Mouse (Mus musculus): Measurements from ENCODE around the gene Cyp4v3.

Cyp4v3 gene

DNA sequence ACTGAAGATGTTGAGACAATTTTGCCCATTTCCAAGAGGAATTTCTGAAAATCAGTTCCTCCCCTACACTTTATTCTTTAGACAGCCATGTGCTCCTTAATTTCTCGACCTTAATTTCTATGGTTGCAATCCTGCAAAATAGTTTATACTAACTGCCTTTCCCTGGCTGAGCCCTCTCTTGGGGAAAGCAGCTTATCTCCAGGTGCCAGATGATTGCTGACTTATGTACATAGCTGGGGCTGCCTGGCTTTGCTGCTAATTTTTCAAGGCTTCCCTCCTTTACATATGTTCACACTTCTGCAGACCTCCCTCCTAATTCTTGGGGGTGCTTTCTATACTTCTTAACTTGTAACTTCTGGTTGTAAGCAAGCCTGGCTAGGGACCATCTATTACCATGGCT, 12.1 kb downstream of the Cyp4v3 start:
- DNase-seq (ENCODE audit: low spot score in 2 of 2), result no peak

DNA sequence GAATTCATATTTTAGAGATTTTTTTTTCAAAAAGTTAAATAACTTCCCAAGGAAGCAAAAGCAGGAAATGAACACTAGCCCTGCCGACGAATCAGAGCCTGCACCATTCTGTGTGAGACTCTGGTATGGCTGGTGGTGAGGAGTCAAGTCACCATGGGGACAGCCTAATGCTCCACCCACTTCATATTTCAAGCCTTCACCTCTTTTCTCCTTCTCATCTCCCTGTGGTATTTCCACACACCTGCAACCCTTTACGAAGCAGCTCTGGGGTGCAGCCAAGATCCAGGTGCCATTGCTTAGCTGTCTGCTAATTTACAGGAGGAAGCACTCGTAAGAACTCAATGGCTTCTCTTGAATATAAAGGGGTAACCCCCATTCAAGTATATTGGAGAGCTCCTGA, 22.0 kb downstream of the Cyp4v3 start:
- no peak for DNase-seq (ENCODE audit: low spot score in 2 of 2)

DNA sequence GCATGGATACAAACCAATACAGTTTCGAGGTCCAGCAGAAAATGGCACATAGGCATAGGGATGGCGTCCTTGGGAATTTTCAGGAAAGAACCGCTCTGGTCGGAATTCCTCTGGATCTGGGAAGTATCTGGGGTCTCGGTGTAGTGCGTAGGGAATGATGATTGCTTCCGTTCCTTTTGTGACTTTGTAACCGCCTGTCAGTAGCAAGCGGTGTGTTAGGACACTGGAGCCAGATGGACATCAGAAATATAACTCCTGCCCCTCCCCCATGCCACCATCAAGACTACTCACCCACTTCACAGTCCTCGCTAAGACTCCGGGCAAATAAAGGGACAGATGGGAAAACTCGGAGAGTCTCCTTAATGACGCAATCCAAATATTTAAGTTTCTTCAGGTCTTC, 24.6 kb downstream of the Cyp4v3 start, which contains the start of gene Gm45753:
TSS of gene Gm45753 (minus strand) at position 101 of the 400 bp plus-strand sequence.
- no peak for DNase-seq (ENCODE audit: low spot score in 2 of 2)

DNA sequence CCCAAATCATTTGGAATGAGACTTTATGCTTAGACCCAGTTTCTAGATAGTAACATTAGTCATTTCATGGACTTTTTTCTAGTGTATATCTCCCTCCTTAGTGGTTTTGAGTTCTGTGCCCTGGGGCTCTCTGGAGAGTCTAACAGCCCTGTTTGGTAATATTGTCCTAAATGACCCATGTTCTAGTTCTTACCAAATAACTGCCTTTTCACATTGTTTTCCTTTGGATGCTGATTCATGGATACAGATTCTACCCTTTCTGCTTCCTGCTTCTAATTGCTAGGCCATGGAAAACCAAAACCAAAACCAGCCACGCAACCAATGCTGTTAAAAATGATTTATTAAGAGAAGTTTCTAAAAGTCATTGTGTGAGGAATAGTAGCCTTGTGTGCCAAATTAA, 27.5 kb downstream of the Cyp4v3 start:
- DNase-seq (ENCODE audit: low spot score in 2 of 2), result no peak

DNA sequence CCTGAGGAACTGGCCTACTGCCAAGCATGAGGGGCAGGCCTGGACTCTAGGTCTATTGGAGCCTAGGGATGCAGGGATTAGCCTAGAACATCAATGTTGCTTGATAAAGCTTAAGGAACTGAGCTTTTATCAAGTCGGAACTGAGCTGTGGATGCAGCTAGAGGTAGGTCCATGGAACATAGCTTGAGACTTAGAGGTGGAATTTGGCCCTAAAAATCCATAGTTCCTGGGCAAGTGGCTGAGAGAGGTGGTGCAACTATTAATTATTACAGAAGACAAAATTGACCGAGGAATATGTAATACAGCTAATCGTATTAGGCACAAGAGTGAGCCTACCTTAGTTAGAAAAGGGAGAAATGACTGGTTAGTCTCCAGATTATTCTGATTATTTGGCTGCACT, 28.7 kb downstream of the Cyp4v3 start:
- DNase-seq (ENCODE audit: low spot score in 2 of 2), result no peak

DNA sequence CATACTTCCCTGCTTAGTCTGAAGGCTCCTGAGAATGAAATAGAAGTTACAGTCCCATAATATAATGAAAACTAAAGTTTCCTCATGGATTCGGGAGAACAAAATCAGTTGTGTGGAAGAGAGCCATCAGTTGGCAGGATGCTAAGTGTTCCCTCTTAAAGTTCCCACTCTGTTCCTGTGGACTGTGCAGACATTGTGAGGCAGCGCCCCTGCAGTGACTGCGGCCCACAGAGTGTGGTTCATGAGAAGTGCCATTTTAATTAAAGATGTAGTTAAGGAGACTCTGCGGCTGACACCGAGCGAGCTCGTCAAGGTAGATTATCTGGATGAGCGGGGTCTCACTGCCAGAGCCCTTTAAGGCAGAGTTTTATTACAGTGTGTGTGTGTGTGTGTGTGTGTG, 30.6 kb downstream of the Cyp4v3 start:
- no peak for DNase-seq (ENCODE audit: low spot score in 2 of 2)

DNA sequence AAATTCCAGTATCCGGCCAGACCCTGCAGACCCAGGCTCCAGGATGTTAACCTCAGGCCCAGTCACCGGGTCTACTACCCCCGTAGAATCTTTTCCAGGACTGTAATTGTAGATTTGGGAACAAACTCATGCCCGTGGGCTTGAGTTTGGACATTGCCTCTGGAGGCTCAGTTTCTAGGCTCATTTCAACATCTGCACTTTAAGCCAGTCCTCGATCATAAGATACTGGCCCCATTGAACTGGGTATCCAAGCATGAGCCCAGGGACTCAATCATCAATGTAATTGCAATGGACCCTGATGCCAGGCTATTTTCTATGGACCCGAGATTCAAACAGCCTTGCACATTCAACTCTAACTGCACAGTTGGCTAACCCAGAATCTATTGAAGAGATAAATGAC, 37.7 kb downstream of the Cyp4v3 start:
- DNase-seq (ENCODE audit: low spot score in 2 of 2), result no peak

DNA sequence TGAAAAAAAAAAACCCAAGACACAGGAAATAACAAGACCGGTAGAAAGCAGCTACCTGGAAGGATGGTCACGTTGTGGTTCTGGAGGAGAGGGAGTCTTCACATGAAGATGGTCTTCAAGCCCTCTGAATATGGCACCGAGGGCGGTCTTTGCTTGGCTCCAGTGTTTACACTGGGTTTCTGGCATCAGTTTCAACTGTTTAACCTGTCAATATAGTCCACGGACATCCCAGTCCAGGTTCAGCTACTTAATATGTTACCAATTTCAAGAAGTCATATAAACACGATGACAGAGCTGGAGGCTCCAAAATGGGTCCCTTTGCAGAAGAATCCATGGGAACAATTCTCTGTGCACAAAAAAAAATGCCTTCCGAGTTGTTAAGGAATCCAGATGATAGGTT, 38.3 kb downstream of the Cyp4v3 start, which contains the start of gene Klkb1:
TSS of gene Klkb1 (minus strand) at position 173 of the 400 bp plus-strand sequence.
- DNase-seq (ENCODE audit: low spot score in 2 of 2), result no peak

DNA sequence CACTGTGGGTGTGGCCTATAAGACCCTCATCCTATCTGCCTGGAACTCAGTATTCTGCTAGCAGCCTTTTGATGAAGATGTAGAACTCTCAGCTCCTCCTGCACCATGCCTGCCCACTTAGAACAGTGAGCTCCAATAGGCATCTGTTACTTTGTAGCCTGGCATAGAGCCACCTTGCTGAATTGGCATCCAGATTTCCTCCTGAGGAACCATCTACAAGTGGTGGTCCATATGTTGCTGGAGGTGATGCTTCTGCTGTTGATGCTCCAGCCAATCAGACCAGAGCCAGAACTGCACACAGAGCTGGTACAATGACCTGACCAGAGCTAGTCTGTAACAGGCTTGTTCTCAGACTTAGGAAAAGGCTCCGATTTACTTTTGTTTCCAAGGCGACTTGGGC, 41.2 kb downstream of the Cyp4v3 start:
- DNase-seq (ENCODE audit: low spot score in 2 of 2), result no peak

DNA sequence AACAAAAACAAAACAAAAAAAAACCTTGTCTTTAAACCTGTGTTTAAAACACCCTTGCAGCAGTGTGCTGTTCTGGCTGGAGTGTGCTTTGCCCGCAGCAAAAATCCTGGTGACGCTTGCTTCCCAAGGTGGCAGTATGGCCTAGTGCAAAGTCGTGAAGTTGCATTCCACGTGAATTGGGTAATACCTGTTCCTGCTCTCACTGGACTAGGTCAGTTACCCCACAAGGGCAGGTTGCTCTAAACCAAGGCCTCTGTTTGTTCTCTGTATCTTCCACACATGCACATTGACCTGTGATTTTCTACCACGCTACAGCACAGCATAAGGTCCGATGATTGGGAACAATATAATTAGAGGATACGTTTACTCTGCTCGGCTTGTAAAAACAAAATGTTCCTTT, 51.4 kb downstream of the Cyp4v3 start:
- no peak for DNase-seq (ENCODE audit: low spot score in 2 of 2)

DNA sequence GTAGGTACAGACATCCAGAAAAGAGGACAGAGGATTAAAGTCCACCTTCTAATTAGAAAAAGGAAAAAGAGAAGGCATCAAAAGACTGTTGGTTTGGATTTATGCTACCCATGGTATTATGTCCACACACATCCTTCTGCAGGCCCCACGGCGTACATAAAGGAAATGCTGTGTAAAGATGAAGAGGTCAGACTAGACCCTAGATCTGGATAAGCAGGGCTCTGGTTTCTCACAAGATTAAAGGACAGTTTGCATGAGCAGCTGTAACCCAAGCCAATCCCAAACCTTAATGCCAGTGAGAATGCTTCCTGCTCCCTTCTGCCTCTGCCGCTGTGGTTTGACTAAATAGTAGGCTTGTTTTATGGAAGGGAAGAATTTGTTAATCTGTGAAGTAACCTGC, 55.6 kb downstream of the Cyp4v3 start:
- DNase-seq (ENCODE audit: low spot score in 2 of 2), result no peak

DNA sequence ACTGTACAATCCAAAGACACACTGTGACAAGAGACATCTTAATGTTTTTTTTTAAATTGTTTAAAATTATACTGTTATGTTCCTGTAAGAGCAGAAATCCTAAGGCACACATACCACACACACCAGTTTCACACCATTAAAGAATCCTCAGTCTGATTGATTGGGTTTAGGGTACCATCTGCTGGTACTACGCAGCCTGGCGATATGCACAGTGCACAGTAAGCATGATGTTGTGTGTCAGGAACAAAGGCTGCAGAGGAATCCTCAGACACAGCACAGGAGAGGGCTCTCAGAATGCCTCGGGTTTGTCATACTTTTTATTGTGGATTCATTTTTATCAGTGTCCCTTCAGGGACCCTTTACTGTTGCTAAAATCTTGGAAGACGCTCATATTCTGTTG, 58.7 kb downstream of the Cyp4v3 start:
- DNase-seq (ENCODE audit: low spot score in 2 of 2), result no peak

DNA sequence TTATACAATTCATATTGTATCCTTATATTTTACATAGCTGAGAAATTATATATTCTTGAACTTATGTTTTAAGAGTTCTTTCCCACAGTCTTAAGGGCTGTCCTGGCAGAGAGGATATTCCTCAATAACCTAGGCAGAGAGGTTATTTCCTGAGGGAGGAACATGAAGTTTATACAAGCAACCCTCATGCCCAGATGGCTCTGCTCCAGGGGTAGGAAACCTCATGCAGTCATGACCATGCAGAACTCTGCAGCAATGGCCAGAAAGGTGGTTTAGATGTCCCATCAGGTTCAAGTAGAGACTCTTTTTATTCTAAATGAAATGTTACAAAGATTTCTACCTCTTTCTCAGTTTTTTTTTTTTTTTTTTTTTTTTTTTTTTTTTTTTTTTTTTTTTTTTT, 64.0 kb downstream of the Cyp4v3 start:
- DNase-seq (ENCODE audit: low spot score in 2 of 2), result no peak

DNA sequence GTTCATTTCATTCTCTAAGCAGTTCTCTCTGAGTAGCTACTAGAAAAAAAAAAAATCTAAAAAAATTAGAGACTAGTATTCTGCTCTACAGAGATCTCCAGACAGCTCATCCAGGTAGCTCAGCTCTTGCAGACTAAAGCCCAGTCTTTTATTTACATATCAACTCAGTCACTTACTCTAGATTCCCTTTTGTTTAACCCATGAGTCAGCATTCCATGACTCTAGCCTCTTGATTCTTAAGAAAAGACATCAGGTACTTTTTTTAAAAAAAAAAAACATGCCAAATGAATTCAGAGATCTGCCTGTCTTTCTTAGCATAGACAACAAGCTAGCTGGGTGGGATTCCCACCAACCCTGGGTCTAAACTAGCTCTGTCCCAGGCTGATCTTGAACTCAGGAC, 64.5 kb downstream of the Cyp4v3 start:
- no peak for DNase-seq (ENCODE audit: low spot score in 2 of 2)

DNA sequence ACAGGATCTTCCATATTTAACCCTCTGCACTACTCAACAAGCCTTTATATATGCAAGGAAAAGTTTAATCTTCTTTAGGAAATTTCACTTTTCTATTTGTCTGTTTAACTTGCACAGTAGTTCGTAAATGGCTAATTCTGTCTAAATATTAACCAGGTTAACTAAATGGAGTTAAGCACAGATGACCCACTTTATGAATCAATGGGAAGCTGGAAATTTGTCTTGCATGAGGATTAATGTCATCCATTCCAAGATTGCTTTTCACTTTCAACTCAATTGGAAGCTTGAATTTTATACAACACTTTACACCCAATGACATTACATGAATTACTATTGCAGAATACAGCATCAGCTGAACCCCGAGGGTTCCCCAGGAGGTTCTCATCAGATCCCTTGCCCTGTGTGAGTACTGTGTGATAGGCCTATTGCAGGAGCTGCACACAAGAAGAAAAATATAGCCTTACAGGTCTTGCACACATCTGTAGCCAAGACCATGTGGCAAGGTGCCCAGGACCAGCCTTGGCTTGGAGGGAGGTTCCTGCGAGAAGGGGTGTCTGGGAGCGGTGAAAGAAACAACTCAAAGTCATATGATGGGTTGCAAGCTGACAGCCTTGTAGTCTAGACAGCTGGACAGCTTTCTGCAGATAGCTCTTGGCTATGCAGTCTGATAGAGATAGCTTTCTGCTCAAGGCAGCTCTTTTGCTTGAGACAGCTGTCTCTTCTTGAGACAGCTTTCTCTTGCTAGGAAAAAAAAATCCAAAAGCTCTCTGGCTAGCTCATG, 65.2 kb downstream of the Cyp4v3 start:
- DNase-seq (ENCODE audit: low spot score in 2 of 2), result peak in 1 of 2 experiments; percentile 26

DNA sequence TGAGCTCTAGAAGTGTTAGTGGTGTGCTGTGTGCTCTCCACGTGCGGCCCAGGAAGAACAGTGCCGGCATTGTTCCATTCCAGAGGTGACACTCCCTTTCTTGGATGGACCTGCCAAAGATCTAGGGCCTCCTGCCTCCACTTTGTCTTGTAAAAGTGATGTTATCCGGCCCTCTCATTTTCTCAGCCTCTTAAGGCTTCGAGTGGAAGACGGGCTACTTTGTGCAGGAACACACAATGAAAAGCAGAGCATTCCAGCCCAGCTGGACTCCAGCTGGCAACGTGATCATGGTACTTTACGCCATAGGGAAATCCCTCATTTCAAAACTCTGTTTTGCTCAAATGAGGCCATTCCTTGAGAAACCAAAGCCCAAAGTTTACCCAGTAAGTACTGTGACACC, 66.0 kb downstream of the Cyp4v3 start:
- no peak for DNase-seq (ENCODE audit: low spot score in 2 of 2)

DNA sequence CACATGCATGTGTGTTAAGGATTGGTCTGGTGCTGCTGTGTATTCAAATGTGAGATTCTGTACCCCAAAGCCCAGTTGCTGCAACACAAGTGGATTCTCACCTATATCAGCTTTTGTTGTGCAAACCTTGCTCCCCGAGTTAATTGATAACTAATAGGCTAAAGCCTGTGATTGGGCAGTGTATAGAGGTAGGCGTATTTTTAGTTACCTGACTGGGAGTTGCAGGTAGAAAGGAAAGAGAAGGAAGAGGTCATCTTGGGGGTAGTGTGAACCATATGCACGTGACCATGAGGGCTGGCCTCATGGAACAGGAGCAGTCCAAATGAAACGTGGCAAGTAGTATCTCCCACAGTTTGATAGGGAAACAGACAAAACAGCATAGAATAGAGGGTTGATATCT, 68.1 kb downstream of the Cyp4v3 start:
- DNase-seq (ENCODE audit: low spot score in 2 of 2), result no peak

DNA sequence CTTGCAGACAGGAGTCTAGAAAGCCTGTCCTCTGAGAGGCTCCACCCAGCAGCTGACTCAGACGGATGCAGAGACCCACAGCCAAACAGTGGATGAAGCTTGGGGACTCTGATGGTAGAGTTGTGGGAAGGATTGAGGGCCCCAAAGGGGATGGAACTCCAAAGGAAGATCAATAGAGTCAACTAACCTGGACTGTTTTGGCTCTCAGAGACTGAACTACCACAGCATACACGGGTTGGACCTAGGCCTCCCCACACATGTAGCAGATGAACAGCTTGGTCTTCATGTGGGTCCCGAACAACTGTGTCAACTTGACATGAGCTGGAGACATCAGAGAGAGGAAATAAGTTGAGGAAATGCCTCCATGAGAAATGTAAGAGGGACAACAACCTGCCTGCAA, 70.2 kb downstream of the Cyp4v3 start:
- no peak for DNase-seq (ENCODE audit: low spot score in 2 of 2)

DNA sequence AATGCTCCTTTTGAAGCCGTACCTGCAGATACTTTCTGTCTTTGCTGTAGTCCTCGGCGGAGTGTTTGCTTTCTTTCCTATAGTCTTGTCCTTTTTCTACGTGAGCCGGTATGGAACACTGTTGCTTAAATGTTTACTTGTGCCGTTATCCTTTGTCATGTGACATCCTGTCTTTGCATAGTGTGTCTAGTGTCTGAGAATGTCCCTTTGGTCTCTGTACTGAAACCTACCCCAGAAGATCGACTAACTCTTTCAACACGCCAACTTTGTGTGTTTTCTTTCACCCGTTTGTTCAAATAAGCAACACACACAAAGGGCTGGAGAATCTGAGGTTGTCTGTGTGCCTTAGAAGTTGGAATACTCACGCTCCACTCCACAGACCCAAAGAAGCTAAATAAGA, 71.1 kb downstream of the Cyp4v3 start, which contains the start of gene F11:
TSS of gene F11 (minus strand) at position 112 of the 400 bp plus-strand sequence.
- DNase-seq (ENCODE audit: low spot score in 2 of 2), result no peak

DNA sequence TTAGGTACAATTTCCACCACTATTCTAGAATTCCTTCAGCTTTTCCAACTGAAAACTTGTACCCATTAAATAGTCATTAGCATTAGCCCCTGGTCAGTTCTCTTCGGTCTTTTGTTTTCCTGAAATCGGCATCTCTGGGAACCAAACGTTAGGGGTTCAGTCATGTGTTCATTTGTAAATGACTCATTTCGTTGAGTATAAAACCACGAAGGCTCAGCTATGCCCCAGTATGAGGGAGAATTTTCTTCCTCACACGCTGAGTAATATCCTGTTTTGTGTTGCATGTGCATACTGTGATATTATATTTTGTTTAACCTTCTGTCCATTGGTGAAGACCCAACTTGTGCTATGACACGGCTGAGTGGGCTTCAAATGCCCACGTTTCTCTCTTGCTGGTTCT, 74.6 kb downstream of the Cyp4v3 start:
- DNase-seq (ENCODE audit: low spot score in 2 of 2), result no peak

DNA sequence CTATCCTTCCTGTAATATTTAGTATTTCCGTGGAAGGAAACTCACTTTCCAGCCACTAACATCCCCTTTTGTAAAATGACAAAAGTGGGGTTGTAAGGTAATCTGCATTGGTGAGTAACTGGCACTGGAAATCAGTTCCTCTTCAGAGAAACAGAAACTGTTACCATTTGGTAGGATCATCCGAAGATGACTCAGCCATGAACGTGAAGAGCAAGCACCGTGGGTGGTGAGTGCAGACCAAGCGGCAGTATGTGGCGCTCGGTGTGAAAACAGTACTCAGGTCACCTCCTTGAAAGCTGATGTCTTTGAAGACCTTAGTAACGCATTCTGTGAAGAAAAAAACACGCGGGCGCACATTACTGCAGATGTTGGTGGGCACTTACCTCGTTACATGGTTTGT, 78.0 kb downstream of the Cyp4v3 start:
- no peak for DNase-seq (ENCODE audit: low spot score in 2 of 2)
